Mouse (Mus musculus) cerebellum, adult 11-12 months (tissue): ENCODE measurements around the gene Gm43064.

Experiments used
- DNase-seq: peaks from one replicate; pipeline ENCODE4 v3.0.0; 2022

The Gm43064 gene

GRCm38 (mm10) chr3:103857036-103857805, 47.8 kb downstream of the Gm43064 start:
- peak; percentile 57 for DNase-seq

DNA sequence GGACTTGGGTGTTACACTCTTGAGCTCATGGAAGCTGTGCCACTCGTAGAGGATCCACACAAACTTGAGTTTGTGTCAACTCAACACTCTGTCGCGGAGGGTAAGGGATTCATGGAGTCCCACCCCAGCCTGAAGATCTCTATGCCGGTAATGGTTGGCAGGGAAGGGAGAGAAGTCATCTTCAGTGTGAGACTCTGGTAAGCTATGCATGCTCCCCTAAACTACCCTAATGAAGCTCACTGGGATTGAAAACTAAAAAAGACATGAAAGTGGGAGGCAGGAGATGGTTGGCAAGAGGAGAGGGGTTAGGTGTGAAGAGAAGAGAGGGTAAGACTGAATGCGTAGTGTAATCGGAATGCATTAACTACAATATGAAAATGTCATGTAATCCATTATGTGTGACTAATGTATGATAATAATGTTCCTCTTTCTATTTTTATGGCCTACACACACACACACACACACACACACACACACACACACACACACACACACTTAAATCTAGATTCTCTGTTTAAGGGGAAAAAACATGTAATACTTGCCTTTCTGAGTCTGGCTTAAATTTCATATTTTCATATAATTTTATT, 48.7 kb downstream of the Gm43064 start:
- no peak for DNase-seq

GRCm38 (mm10) chr3:103858881-103859801, 49.8 kb downstream of the Gm43064 start, which contains the start of gene Ptpn22:
TSS of gene Ptpn22 (plus strand) at chr3:103859795.
- no peak for DNase-seq

DNA sequence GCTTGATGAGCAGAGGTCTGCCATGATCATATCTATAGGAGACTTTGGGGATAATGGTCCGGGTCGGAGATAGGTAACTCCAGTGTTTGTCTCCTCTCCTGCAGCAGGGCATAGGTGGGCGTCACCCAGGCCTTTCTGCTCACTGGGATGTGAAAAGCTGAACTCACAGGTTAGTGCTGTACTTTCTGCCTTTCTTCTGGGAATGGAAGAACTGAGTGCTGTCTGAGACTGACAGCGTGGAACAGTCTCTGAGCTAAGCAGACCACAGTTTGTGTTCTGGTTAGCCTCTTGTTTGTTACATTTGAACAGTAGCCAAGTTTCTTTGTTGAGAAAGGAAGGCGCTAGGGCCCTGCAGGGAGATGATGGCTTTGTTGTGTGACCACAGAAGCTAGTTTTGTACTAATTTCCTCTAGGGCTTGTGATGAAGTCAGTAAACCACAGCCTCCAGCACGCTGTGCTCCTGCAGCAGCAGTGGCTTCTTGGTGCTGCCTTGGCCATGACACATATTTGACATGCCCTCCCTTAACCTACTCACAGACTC, 50.5 kb downstream of the Gm43064 start:
- DNase-seq: no peak

DNA sequence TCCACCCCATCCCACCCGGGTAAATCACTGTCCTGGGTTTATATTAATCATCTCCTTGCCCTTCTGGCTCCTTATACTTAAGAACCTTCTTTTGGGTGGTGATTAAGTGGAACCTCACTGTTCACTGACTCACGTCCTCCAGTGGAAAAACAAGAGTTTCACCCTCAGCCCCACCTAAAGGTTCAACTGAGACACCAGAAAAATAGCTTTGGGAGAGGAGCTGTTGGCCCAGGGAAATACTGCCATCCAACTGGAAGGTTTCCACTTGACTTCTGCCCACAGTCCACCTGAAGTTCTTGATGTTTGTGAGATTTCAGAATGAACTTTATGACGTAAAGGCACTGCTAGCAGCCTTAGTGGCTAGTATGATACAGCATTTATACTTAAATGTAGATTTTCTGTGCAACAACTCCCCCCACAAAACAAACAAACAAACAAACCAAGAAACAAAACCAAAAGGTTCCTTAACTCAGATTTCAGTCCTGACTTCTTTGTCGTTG, 53.4 kb downstream of the Gm43064 start:
- no peak for DNase-seq

- no peak for DNase-seq
Observed at GRCm38 (mm10) chr3:103864200-103864599, 54.8 kb downstream of the Gm43064 start.

DNA sequence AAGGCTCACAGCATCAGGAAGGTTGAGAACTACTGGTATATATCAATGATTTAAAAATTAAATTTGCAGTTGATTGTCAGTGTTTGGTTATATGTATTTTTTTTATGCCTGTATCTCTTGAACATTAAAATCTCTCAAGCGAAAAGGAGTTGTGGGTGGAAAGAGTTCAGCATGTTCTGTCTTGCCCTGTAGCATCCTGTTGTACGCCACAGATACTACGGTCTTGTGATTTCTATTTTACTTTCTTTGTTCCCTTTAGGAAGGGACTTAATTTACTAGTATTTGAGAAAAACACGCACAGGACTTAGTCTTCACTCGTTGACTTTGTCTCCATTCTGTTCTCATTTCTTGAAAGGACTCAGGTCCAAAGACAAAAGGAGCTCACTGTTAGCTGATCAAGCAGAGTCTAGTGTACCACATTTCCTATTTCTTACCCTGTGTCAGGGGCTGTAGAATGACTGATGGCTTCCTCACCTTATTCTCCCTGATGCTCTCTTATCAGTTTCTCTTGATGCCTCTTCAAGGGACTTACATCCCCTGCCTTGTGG, 58.1 kb downstream of the Gm43064 start:
- no peak for DNase-seq

DNA sequence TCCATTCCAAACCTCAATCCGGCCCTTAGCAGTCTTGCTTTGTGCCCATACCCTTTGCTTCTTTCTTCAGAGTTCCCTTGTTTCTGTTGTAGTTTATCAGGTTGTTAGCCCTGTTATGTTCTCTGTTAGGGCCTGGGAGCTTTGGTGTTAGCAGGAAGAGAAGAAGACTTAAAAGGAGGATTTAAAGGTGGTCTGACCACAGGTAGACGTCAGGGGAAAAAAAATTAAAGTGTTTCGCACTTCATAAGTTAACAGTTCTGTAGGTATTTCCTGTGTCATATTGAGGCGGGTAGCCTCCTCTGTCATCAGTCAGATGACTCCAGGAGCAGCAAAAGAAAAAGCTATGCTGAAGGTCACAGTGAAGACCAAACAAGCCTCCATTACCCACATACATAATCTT, 58.6 kb downstream of the Gm43064 start:
- no peak for DNase-seq

GRCm38 (mm10) chr3:103872663-103873098, 63.3 kb downstream of the Gm43064 start:
- DNase-seq: no peak

DNA sequence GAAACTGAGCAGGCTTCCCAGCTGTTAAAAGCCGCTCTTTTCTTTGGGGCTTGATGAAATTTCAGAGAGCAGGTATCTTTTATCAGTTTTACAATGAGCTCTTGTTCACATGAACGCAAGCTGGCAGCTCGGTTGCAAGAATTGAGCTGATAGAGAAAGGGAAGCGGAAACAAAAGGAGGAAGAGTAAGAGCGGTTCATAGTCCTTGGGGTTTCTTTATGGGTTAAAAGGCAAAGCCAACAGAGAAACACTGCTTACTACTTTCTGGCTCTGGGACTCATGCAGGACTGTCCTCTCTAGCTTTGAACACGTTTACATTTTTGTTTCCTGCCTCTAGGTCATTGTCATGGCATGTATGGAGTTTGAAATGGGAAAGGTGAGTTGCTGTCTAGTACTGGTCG, 65.0 kb downstream of the Gm43064 start:
- DNase-seq: no peak

- DNase-seq: no peak
Observed at GRCm38 (mm10) chr3:103885946-103886345, 76.6 kb downstream of the Gm43064 start.

- no peak for DNase-seq
Observed at GRCm38 (mm10) chr3:103887581-103887980, 78.2 kb downstream of the Gm43064 start.
